Mouse (Mus musculus) natural killer cell, adult 2 months (primary cell): ENCODE measurements around the gene Phldb2.

Experiments used
- DNase-seq, 2 experiments: peaks; one replicate each; pipeline ENCODE4 v3.0.0; 2022; ENCODE audit warnings: low spot score in 2 of 2

Phldb2 gene

DNA sequence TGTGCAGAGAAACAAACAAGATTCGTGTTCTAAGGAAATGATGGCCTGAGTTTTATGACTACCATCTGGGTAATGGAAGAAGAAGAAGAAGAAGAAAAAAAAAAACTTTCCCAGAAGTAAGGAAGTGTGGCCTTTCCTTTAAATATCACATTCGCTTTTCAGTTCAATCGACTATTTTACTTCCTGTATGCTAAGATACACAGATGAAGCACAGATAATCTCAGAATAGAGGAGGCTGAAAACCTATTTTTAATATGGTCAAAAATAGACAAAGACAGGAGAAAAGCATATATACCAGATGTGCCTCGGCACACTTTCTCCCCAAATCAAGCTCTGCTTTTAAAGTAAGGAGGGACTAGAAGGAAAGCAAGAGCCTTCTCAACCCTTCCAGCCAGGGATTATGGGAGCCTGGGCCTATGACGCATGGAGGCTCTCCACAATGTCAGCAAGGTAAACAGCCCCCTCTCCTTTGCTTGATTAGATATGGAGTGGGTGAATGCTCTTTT, 158.2 kb downstream of the Phldb2 start:
- no peak for DNase-seq

DNA sequence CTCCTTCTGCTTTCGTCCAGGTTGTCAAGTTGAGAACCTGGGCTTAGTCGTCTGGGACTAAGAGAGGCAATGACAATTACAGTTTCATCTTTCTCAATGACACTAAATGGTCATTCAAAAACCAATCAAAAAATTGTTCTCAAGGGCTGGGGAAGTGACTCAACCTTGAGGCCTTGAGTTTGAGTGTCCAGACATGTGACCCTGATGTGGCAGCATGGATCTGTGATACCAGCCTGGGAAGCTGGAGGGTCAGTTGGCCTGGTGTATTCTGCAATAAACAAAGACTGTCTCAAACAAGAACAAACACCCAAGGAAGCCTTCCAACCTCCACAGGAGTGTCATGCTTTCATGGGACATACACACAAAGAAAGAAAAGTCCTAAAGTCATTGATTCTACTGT, 160.6 kb downstream of the Phldb2 start:
- DNase-seq, result no peak

DNA sequence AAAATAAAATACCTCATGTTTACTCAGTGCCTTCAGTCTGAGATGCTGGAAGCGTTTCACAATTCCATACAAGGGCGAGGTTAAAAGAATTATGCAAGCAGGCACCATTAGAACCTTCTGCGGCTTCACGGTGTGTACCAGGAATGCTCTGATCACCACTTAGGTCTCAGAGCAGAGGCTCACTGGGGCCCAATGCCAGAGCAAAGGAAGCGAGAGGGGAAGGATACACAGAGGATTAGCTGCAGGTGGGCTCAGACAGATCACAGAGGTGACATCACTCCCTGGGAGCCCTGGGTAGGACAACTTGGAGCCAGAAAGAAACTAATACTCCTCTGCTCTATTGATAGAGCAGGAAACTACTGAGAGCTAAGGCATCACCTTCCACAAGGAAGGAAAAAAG, 162.1 kb downstream of the Phldb2 start:
- DNase-seq, result no peak

DNA sequence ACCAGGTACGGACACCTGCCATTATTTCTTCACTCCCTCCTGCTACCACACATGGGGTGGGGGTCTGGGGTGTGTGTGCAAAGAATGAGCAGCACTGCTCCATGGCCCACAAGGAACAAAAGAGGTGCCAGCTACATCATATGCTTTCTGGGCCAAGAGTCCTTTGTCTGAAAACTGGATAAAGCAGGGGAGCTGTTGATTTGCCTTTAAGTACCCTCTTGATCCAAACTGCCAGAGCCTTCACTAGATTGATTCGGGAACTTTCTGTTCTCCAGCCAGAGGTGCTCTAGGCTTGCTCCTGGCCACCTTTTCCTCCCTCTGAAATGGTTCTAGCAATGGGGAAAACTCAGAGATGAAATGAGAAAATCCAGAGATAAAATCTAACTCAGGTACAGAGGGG, 164.1 kb downstream of the Phldb2 start:
- no peak for DNase-seq

DNA sequence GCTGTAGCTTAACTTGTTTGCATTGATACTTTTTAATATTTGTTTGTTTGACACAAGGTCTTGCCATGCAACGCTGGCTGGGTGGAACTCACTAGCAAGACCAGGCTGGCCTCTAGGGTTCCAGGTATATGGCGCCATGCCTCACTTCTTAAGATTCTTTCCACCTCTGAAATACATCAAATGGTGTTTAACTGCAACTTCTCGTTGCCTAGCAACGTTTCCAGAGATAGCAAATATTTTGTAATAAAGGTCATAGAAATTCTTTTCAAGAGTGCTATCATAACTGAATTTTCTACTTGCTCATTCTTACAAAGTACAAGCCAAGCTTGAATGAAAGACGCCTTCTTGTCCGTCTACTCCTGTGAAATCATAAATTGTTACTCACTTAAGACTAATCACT, 165.7 kb downstream of the Phldb2 start:
- DNase-seq, result no peak

DNA sequence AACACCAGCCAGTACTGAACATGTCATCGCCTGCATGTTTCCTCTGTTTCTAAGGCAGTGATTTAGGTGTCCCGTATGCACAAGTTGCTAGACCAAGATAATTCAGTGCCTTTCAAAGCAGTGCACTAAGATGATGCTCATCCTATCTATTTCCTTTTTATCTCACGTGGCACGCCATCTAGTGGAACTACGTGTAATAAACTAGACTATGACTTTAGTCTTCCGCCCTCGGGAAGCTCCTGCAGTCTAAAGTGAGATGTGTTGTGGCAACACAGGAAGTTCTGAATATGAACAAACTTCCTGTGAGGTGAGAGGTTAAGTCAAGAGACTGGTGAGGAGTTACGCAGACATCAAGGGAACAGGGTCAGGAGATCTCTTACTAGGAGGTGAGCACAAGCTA, 166.8 kb downstream of the Phldb2 start:
- peak; percentile 5 to 20 for DNase-seq

DNA sequence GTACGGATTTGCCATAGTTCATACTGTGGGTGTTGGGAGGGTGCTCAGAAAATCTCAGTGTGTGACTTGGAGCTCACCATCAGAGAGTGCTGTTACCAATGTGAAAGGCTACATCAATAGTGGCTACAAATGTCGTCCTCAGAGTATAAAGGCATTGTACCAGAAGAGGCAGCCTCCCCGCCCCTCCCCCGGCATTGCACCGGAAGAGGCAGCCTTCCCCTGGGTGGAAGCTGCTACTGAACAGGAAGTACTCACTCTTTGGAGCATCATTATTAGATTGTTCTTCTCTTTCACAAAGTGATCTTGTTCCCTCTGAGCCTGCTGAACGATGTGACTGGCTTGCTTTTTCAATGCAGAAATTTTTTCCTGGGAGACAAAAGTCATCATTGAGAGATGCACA, 173.4 kb downstream of the Phldb2 start:
- no peak for DNase-seq

DNA sequence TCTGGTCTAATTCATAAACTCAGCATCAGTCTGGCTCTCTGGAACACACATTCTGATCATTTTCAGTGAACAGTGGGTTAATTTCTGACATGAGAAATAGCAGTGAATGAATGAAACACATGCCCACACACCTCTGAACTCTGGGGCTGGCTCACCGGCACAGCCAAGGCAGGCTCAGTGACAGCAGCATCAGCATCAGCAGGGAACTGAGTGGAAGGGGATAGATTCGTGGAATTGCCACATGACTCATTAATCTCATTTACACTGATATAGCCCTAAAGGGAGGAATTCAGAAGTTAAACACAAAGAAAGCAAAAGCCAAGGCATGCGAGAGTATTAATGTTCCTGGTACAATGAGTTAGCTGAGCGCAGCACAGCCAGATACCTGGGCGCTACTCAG, 178.6 kb downstream of the Phldb2 start:
- no peak for DNase-seq

DNA sequence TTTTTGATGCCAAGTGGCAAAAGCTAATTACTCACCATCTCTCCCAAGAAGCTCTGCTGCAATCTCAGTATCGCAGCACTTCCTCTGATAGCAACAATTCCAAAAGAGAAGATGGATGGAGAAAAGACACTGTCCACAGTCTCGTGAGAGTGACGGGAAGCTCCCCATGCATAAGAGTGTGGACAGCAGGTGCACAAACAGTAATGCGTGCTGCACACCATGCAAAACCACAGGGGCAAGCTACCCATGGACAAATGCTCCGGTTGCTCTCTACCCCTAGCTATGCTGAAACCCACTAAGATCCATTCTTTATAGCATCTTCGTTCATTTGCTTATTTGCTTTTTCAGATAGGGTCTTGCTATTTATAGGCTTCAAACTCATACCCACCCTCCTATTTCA, 182.5 kb downstream of the Phldb2 start:
- no peak for DNase-seq

DNA sequence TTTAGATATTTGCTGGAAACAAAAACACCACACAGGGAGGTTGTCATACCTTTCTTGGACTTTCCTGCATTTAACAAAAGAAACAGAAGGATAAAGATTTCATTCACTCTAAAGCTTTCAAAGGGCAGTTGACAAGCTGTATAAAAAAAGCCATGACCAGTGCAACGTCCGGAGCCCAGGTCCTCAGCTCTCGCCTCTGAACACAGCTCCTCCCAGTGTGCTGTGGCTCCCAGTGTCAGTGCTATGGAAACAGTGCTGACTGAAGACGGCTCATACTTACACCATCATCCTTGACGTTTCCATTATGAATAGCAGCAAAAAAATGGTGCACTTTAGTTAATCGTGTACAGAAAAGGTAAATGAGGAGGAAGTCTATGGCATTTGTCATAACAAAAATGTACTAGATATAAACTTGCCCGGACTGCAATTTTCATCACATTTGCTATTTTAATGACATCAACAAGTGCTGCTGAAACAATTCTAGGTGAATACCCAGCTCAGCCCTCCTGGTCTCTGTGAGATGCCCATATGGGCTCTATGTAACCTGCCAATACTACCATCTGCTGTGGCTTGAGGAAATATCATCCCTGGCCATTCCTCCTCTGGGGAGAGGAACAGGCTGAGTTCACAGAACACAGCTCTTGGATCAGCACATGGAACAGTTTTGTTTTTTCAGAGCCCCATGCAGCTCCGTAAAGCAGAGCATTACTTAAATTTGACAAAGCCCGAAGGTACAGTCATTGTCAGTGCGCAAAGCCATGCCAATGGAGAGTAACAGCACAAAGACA, 185.4 kb downstream of the Phldb2 start:
- DNase-seq, result no peak

DNA sequence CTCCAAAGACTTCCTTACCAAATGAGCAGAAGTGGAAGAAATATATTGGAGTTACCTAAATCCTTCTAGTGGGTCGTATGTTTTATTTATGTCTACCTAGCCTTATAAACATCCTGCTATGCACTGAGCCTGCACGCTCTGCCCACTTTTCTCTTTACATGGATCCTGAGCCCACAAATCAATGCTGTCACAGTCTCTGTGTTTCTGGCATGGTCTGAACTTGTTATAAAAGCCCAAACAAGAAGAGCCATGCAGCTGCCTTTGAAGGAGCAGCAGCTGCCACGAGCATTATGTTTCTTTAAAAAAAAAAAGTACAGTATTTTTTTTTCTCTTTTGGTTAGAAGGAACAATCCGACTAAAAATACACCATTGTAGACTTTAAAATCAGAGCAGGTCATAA, 186.0 kb downstream of the Phldb2 start:
- DNase-seq, result no peak

DNA sequence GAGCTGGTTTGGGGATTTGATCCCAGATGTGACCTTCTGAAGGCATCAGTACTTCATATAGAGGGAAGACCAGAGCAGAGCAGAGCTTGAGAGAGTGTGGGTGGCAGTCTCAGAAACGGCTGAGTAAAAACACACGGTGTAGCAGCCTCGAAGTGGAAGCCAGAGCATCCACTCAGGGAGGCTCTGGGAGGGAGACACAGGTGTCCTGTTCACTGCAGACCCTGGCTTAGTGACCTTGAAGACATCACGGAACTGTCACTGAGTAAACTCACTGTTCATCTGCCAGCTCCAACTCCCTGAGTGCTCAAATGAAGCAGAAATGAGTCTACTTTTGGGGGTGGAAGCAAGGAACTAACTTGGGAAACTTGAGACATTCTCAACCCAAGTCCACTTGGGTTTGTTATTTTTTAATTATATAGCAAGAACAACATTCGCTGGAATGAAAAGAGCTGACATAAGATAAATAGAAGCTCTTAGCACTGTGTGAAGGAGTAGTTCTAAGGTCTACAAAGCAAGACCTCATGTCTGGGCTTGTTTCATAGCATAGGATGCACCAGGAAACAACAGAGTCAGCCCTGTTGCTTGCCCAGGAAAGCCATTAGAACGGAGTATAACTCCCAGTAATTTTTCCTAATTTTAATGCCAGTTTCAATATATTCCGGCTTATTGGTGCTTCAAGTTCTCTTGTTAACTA, 187.4 kb downstream of the Phldb2 start:
- no peak for DNase-seq

DNA sequence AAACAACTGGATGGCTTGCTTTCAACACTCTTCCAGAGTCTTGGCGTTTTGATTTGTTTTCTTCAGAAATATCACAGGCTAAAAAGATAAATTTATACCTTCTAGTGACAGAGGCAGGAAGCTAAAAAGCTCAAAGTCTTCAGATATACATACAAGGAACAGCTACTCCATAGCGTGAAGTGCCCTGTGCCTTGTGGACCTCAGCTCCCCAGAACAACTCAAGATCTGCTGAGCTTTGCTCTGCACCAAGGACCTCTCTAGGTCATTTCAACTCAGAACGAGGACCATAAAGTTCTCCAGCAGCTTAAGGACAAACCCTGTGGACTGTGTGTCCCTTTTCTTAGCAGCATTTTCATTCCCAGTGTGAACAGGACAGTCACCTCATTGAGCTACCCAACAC, 188.3 kb downstream of the Phldb2 start:
- no peak for DNase-seq

DNA sequence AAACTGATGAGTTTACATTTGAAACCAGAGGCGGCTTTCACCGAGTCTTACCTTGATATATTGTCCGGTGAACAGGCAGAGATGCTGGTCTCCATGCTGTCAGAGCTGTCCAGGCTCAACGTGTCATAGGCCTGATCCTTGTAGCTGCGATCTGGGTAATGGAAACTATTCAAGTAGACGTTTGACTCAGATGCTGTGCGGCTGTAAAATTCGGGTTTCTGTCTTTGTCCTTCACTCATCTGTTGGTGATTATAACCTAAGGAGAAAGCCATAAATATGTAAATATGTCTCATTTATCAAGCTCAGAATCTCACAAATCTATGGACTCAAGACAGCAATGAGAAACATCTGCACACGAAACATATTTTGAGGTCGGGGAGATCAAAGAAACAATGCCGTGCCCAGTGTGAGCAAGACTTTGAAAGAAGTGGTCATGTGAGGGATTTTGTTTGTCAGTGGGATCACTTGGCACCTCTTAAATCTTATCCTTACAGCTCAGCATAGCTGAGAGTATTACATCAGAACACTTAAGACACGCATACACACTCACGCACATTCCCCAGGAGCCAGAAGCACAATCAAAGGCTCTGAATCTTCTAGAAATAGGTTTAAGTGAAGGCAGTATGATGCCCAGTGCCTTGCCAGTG, 190.4 kb downstream of the Phldb2 start:
- DNase-seq, result no peak

DNA sequence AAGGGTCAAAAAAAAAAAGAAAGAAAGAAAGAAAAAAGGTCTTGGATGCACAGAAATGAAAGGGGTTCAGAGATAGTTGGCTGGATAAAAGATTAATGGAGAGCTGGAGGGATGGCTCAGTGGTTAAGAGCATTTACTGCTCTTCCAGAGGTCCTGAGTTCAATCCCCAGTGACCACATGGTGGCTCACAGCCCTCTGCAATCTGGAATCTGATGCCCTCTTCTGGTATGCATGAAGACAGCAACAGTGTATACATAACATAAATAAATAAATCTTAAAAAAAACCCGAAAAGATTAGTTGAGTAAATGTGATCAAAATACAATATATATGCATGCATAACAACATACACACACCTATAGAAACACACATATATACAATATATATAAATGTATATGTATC, 192.0 kb downstream of the Phldb2 start:
- no peak for DNase-seq

DNA sequence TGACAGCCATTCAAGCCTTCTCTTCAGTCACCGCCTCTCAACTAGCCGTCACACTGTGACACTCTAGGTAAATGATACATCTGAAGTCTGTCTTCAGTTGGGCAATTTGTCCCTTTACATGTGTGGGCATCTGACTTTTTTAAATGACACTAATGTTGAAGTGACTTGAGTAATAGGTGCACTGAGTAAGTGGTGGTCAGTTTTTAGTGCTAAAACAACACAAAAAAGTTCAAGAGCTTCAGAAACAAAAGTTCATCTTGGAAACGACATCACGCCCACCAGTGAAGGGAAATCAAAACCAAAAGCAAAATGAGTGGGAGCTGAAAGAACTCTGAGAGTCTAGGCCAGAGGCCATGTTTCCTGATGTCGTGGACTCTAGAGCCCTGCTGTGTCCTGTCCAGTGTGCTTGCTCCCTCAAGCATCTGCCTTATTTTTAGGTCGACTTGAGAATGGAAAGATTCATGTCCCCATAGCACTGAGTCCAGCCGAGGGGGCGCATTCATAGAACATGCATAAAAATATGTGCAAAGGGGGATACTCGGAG, 194.6 kb downstream of the Phldb2 start:
- DNase-seq, result no peak

DNA sequence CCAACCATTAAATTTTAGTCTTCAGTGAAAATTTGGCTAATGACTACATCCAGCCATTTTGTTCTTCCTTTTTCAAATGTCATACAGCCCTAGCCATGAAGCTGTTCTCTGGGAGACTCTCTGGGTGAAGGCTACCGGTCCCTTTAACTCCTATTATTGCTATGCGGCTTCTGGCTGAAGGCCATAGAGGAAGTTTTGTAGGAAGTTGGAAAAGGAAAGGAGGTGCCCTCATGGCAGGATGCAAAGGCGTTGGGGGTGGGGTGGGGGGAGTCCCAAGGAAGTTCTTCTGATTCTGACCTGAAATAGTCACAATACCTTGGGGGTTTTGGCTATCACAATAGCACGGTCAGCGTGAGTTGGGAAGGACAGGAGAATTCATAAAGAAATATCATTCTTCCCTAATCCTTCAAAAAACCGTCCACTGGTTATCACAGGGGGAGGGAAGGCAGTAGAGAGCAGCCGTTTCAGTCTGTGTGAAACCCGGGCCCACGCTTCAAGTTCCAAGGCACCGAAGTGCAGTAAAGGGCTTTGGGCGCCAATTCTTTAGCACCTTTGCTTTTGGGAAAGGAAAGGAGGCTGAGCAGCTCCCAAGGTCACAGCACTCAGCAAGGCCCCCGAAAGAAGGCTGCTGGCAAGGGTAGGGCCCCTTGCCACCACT, 195.8 kb downstream of the Phldb2 start:
- DNase-seq, result no peak

DNA sequence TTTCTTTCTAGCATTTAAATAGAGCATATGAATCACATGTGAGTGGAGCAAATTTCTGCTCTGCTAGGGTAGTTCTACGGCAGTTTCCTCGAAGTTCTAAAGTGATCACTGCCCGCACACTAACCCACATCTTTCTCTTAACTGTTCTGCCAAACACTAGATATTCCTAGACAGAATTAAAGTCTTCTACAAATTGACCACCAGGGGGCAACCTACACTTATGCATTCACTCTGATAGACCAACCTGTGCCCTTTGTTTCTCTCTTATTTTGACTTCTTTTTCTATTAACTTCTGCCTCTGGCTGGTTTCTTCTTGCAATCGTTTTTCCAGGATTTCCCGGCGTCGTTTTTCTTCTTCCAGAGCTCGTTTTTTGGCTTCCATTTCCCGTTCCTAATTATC, 196.5 kb downstream of the Phldb2 start:
- DNase-seq, result peak; percentile 32 to 43

DNA sequence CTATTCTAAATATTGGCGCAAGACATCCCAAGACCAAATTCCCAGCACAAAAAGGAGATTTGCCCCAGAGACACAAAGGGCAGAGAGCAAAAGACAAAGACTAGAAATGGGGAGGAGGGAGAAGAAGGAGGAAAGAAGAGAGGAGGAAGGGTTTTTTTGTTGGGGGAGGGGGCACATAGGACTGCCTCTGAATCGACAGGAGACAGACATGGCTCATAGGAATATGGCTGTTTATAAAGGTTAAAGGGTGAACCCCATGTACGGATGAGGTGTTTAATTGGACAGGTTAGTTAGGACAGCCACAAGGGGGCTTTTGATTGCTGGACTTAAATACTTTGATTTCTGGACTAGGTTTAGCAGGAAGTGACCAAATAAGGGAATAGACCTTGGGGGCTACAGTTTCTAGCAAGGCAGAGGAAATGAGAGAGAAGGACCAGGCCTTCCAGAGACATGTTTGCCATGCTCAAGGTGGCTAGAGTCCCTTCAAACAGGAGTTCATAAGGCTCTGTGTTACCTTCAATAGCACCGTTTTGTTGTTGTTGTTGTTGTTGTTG, 209.7 kb downstream of the Phldb2 start:
- DNase-seq, result no peak

DNA sequence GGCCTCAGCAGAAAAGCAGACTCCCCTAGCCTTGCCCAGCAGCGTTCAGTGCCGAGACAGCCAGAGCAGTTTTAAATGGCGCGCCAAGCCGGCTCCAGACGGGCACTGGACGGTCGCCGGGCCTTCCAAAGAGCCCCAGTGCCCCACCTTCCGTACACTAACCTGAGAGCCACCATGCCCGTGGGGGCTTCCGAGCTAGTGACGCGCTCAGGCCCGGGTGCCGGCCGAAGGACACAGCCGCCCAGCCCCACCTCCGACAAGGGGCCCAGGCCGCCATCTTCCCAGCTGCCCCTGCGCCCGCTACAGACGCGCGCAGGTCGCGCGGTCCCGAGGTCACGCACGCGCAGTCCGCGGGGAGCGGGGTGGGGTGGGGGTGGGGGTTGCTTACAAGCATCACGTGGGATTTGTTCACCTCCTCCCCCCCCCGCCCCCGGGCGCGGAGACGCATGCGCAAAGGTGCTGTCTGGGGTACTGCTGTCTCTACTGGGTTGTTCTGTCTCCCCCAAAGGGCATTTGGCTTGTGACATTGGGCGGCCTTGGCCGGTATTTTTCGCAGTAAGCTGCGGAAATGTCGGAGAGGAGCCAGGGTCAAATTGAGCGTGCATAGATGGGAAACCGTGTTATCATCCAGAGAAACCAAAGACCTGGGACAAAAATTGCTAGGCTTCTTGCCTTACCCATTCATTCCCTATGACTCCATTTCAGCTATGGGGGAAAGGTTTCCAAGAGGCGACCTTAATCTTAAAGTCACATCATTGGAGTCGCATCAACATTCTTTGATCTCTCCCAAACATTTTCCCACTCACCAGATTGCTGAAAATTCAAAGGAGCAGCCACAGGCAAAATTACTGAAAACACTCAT, 210.6 kb downstream of the Phldb2 start, which contains the start of gene Abhd10:
Gene Abhd10, minus strand, starts transcription at position 341 of the 862 bp plus-strand sequence.
- peak; percentile 93 to 94 for DNase-seq

DNA sequence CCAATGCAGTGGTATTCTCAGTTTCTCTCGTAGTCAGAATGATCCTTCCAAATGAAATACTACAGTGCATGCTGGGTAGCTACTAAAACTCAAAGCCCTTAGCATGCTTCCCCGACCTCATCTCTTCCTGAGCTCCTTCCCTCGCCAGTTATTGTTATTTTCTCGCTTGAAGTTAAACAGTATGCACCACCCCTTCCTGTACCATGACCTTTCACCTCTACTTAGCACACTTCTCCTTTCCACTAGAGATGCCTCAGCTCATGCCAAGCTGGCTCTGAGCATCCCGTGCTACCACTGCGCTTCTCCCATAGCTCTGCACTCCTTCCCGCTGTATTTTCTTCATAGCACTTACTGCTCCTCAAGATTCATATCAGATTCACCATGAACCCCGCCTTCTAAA, 215.5 kb downstream of the Phldb2 start:
- DNase-seq, result no peak
